8 mouse cellular contexts compared by ENCODE assay signal in the genomic region with DNA sequence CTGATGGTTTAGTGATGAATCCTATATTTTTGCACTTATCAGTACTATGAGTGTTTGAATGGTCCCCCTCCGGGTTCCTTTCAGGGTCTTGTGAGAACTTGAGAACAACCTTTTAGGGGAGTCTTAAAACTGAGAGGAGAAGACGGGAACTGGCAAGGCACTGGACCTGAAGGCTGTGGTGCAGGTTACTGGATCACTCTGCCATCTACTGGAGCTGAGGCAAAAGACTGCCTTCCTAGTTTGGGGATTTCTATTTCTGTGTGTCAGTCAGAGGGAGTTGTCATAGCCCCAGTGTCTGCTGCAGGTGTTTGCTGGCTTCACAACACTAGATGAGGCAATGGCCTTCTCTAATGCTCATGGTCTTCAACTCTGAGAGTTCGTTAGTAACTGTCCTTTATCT.
DNase-seq lines count a peak whose midpoint lies in the region; ATAC-seq and TF ChIP-seq lines count a peak whose summit lies in the region.

No protein-coding gene starts in this region.

- 0 out of 2 replicates have a peak, but pooled peaks have one; percentile 32 for ATAC-seq in forebrain, embryonic 14.5 days
- no peak; the same call in 1 of the 2 replicates for ATAC-seq in forebrain, embryonic 15.5 days (replicated peaks)
- peak; percentile 70; the same call in 1 of the 2 replicates for ATAC-seq in neural tube, embryonic 14.5 days (ENCODE audit: low read depth)
- no peak for ATAC-seq in neural tube, embryonic 15.5 days (ENCODE audit: low FRiP score)
- ATAC-seq in kidney, postnatal 0 days (replicated peaks; ENCODE audit: low FRiP score, low read depth), result no peak
- no peak for ATAC-seq in limb, embryonic 14.5 days (ENCODE audit: low FRiP score, low read depth)
- ATAC-seq in erythroblast, adult 5-6 weeks (replicated peaks; ENCODE audit: low FRiP score, poor library complexity, severe bottlenecking), result no peak
- ATAC-seq in intestine, embryonic 15.5 days, result no peak

- H3K9me3 ChIP-seq in forebrain, embryonic 14.5 days (replicated peaks; ENCODE audit: control insufficient read depth, low read length), result no peaks in the 10 kb centered on the region
- no peaks in the 10 kb centered on the region for H3K9me3 ChIP-seq in forebrain, embryonic 15.5 days
- no peaks in the 10 kb centered on the region for H3K9me3 ChIP-seq in neural tube, embryonic 14.5 days (ENCODE audit: control insufficient read depth, low read length)
- H3K9me3 ChIP-seq in neural tube, embryonic 15.5 days (replicated peaks), result no peaks in the 10 kb centered on the region
- H3K9me3 ChIP-seq in kidney, postnatal 0 days (replicated peaks; ENCODE audit: low read length), result no peaks in the 10 kb centered on the region
- no peaks in the 10 kb centered on the region for H3K9me3 ChIP-seq in limb, embryonic 14.5 days (ENCODE audit: control insufficient read depth, low read length)
- no peaks in the 10 kb centered on the region for H3K9me3 ChIP-seq in intestine, embryonic 15.5 days

- H3K4me1 ChIP-seq in forebrain, embryonic 14.5 days (ENCODE audit: control insufficient read depth, insufficient read depth, low read length), result no peaks in the 10 kb centered on the region
- 0 out of 2 replicates have a peak, but pooled peaks cover 2% of the 10 kb centered on the region for H3K4me1 ChIP-seq in forebrain, embryonic 15.5 days
- no peaks in the 10 kb centered on the region for H3K4me1 ChIP-seq in neural tube, embryonic 14.5 days (ENCODE audit: control insufficient read depth, insufficient read depth, low read length)
- H3K4me1 ChIP-seq in neural tube, embryonic 15.5 days, result no peaks in the 10 kb centered on the region
- H3K4me1 ChIP-seq in kidney, postnatal 0 days (replicated peaks; ENCODE audit: insufficient read depth, low read length), result no peaks in the 10 kb centered on the region
- no peaks in the 10 kb centered on the region for H3K4me1 ChIP-seq in limb, embryonic 14.5 days (ENCODE audit: control insufficient read depth, insufficient read depth, low read length)
- H3K4me1 ChIP-seq in intestine, embryonic 15.5 days (replicated peaks), result no peaks in the 10 kb centered on the region

- H3K36me3 ChIP-seq in forebrain, embryonic 14.5 days (ENCODE audit: control insufficient read depth, insufficient read depth, low read length), result no peaks in the 10 kb centered on the region
- H3K36me3 ChIP-seq in forebrain, embryonic 15.5 days, result no peaks in the 10 kb centered on the region
- no peaks in the 10 kb centered on the region for H3K36me3 ChIP-seq in neural tube, embryonic 14.5 days (ENCODE audit: control insufficient read depth, insufficient read depth, low read length)
- H3K36me3 ChIP-seq in neural tube, embryonic 15.5 days, result no peaks in the 10 kb centered on the region
- no peaks in the 10 kb centered on the region for H3K36me3 ChIP-seq in kidney, postnatal 0 days (ENCODE audit: insufficient read depth, low read length)
- H3K36me3 ChIP-seq in limb, embryonic 14.5 days (ENCODE audit: control insufficient read depth, insufficient read depth, low read length), result no peaks in the 10 kb centered on the region
- H3K36me3 ChIP-seq in intestine, embryonic 15.5 days, result no peaks in the 10 kb centered on the region

- peak; percentile 54 for DNase-seq in forebrain, embryonic 14.5 days (ENCODE audit: low spot score)
- DNase-seq in kidney, postnatal 0 days (ENCODE audit: low spot score), result peak; percentile 41
- DNase-seq in limb, embryonic 14.5 days (ENCODE audit: low spot score), result peak; percentile 10

- H3K4me3 ChIP-seq in forebrain, embryonic 14.5 days (ENCODE audit: low read depth, low read length), result no peak overlapping the region
- no peak overlapping the region for H3K4me3 ChIP-seq in forebrain, embryonic 15.5 days
- no peak overlapping the region for H3K4me3 ChIP-seq in neural tube, embryonic 14.5 days (ENCODE audit: low read depth, low read length)
- no peak overlapping the region for H3K4me3 ChIP-seq in neural tube, embryonic 15.5 days (replicated peaks)
- H3K4me3 ChIP-seq in kidney, postnatal 0 days (replicated peaks; ENCODE audit: low read depth, low read length), result no peak overlapping the region
- no peak overlapping the region for H3K4me3 ChIP-seq in limb, embryonic 14.5 days (replicated peaks; ENCODE audit: low read length)
- H3K4me3 ChIP-seq in intestine, embryonic 15.5 days (replicated peaks), result no peak overlapping the region

- H3K9ac ChIP-seq in forebrain, embryonic 14.5 days (ENCODE audit: low read length), result no peak overlapping the region
- H3K9ac ChIP-seq in forebrain, embryonic 15.5 days (replicated peaks), result no peak overlapping the region
- no peak overlapping the region for H3K9ac ChIP-seq in neural tube, embryonic 14.5 days (replicated peaks; ENCODE audit: low read depth, low read length)
- H3K9ac ChIP-seq in neural tube, embryonic 15.5 days (replicated peaks), result no peak overlapping the region
- no peak overlapping the region for H3K9ac ChIP-seq in kidney, postnatal 0 days (ENCODE audit: low read depth, low read length)
- H3K9ac ChIP-seq in limb, embryonic 14.5 days (ENCODE audit: low read depth, low read length, severe bottlenecking), result no peak overlapping the region
- no peak overlapping the region for H3K9ac ChIP-seq in intestine, embryonic 15.5 days

- no peak overlapping the region for H3K27ac ChIP-seq in forebrain, embryonic 14.5 days (ENCODE audit: low read depth, low read length)
- no peak overlapping the region for H3K27ac ChIP-seq in forebrain, embryonic 15.5 days (replicated peaks)
- H3K27ac ChIP-seq in neural tube, embryonic 14.5 days (ENCODE audit: low read depth, low read length), result no peak overlapping the region
- no peak overlapping the region for H3K27ac ChIP-seq in neural tube, embryonic 15.5 days (replicated peaks)
- H3K27ac ChIP-seq in kidney, postnatal 0 days, result no peak overlapping the region
- H3K27ac ChIP-seq in limb, embryonic 14.5 days (replicated peaks; ENCODE audit: low read depth, low read length), result no peak overlapping the region
- H3K27ac ChIP-seq in intestine, embryonic 15.5 days, result no peak overlapping the region

- H3K4me2 ChIP-seq in forebrain, embryonic 14.5 days (ENCODE audit: low read length), result no peak overlapping the region
- H3K4me2 ChIP-seq in forebrain, embryonic 15.5 days (replicated peaks), result no peak overlapping the region
- H3K4me2 ChIP-seq in neural tube, embryonic 14.5 days (ENCODE audit: low read depth, low read length), result no peak overlapping the region
- H3K4me2 ChIP-seq in neural tube, embryonic 15.5 days, result no peak overlapping the region
- no peak overlapping the region for H3K4me2 ChIP-seq in kidney, postnatal 0 days (ENCODE audit: low read length)
- H3K4me2 ChIP-seq in limb, embryonic 14.5 days (replicated peaks; ENCODE audit: low read depth, low read length, severe bottlenecking), result no peak overlapping the region
- H3K4me2 ChIP-seq in intestine, embryonic 15.5 days (replicated peaks), result no peak overlapping the region

- TF ChIP-seq POLR2A in limb, embryonic 14.5 days (IDR thresholded peaks at IDR 0.05; ENCODE audit: borderline replicate concordance, extremely low read depth, insufficient read depth, insufficient read length), result no peak

- H3K27me3 ChIP-seq in forebrain, embryonic 14.5 days (replicated peaks; ENCODE audit: control insufficient read depth, insufficient read depth, low read length), result no peaks in the 10 kb centered on the region
- no peaks in the 10 kb centered on the region for H3K27me3 ChIP-seq in forebrain, embryonic 15.5 days
- H3K27me3 ChIP-seq in neural tube, embryonic 14.5 days (ENCODE audit: control insufficient read depth, insufficient read depth, low read length), result no peaks in the 10 kb centered on the region
- H3K27me3 ChIP-seq in neural tube, embryonic 15.5 days (replicated peaks), result no peaks in the 10 kb centered on the region
- no peaks in the 10 kb centered on the region for H3K27me3 ChIP-seq in kidney, postnatal 0 days (ENCODE audit: insufficient read depth, low read length)
- H3K27me3 ChIP-seq in limb, embryonic 14.5 days (ENCODE audit: control insufficient read depth, insufficient read depth, low read length), result no peaks in the 10 kb centered on the region
- H3K27me3 ChIP-seq in intestine, embryonic 15.5 days (replicated peaks), result no peaks in the 10 kb centered on the region

- WGBS in forebrain, embryonic 14.5 days, result 41% methylated on average over 3 of the region's 3 CpGs
- WGBS in forebrain, embryonic 15.5 days, result 37% methylated on average over 3 of the region's 3 CpGs
- WGBS in neural tube, embryonic 14.5 days, result 49% methylated on average over 3 of the region's 3 CpGs
- WGBS in neural tube, embryonic 15.5 days, result 48% methylated on average over 3 of the region's 3 CpGs
- 47% methylated on average over 3 of the region's 3 CpGs for WGBS in kidney, postnatal 0 days
- WGBS in limb, embryonic 14.5 days, result 34% methylated on average over 3 of the region's 3 CpGs
- WGBS in intestine, embryonic 15.5 days, result 53% methylated on average over 3 of the region's 3 CpGs

- peak; percentile 66 for TF ChIP-seq CTCF in kidney, postnatal 0 days (IDR thresholded peaks at IDR 0.05; ENCODE audit: low read depth)

Comparison
In these comparisons a context has a peak if more than half of its experiments do, and no peak if none do; other contexts are left out.
1. ATAC-seq: peak in forebrain, embryonic 14.5 days (single experiment) and neural tube, embryonic 14.5 days (single experiment); none in forebrain, embryonic 15.5 days (single experiment), neural tube, embryonic 15.5 days (single experiment), kidney, postnatal 0 days (single experiment), limb, embryonic 14.5 days (single experiment), erythroblast, adult 5-6 weeks (single experiment) and intestine, embryonic 15.5 days (single experiment).
2. Peak in every context shown above with its lines, with median percentiles within 50 percentile points of each other: DNase-seq.